Mouse (Mus musculus) kidney, adult 18-20 months (tissue): ENCODE data around the gene Nf1.

Experiments used
- DNase-seq: peaks from one replicate; pipeline ENCODE4 v3.0.0; 2021

Nf1 gene

GRCm38 (mm10) chr11:79335077-79335476 is 4.4 kb upstream of the Nf1 start:
- no peak for DNase-seq

- peak; percentile 28 for DNase-seq
These were observed 2.7 kb upstream of the Nf1 start for GRCm38 (mm10) chr11:79336722-79337267.

- DNase-seq = no peak
These were observed 872 bp upstream of the Nf1 start for GRCm38 (mm10) chr11:79338621-79339020.

GRCm38 (mm10) chr11:79339808-79340781 is 602 bp downstream of the Nf1 start:
- no peak for DNase-seq

- DNase-seq = no peak
These were observed 17.5 kb downstream of the Nf1 start for GRCm38 (mm10) chr11:79356995-79357394.

GRCm38 (mm10) chr11:79357397-79357796 is 17.9 kb downstream of the Nf1 start:
- no peak for DNase-seq

GRCm38 (mm10) chr11:79364956-79365355 is 25.5 kb downstream of the Nf1 start:
- no peak for DNase-seq

GRCm38 (mm10) chr11:79366284-79366683 is 26.8 kb downstream of the Nf1 start:
- DNase-seq = no peak

- DNase-seq = no peak
These were observed 33.5 kb downstream of the Nf1 start for GRCm38 (mm10) chr11:79373031-79373430.

GRCm38 (mm10) chr11:79398336-79398735 is 58.8 kb downstream of the Nf1 start:
- peak; percentile 91 for DNase-seq

- no peak for DNase-seq
These were observed 64.3 kb downstream of the Nf1 start for GRCm38 (mm10) chr11:79403625-79404319.

GRCm38 (mm10) chr11:79413761-79414513 is 74.4 kb downstream of the Nf1 start:
- no peak for DNase-seq

- no peak for DNase-seq
These were observed 83.0 kb downstream of the Nf1 start for GRCm38 (mm10) chr11:79422496-79422895.

GRCm38 (mm10) chr11:79426571-79426970 is 87.1 kb downstream of the Nf1 start:
- DNase-seq = no peak

- DNase-seq = no peak
These were observed 88.1 kb downstream of the Nf1 start for GRCm38 (mm10) chr11:79427638-79428037.

GRCm38 (mm10) chr11:79435252-79435651 is 95.8 kb downstream of the Nf1 start:
- no peak for DNase-seq

GRCm38 (mm10) chr11:79448361-79448760 is 108.9 kb downstream of the Nf1 start:
- no peak for DNase-seq

GRCm38 (mm10) chr11:79452966-79453365 is 113.5 kb downstream of the Nf1 start:
- DNase-seq = peak; percentile 57

GRCm38 (mm10) chr11:79457928-79458327 is 118.4 kb downstream of the Nf1 start:
- no peak for DNase-seq

- no peak for DNase-seq
These were observed 120.4 kb downstream of the Nf1 start for GRCm38 (mm10) chr11:79459846-79460245.

GRCm38 (mm10) chr11:79460756-79461450 is 121.4 kb downstream of the Nf1 start:
- DNase-seq = no peak

- DNase-seq = no peak
These were observed 128.6 kb downstream of the Nf1 start for GRCm38 (mm10) chr11:79468097-79468496.
